In the genomic region with DNA sequence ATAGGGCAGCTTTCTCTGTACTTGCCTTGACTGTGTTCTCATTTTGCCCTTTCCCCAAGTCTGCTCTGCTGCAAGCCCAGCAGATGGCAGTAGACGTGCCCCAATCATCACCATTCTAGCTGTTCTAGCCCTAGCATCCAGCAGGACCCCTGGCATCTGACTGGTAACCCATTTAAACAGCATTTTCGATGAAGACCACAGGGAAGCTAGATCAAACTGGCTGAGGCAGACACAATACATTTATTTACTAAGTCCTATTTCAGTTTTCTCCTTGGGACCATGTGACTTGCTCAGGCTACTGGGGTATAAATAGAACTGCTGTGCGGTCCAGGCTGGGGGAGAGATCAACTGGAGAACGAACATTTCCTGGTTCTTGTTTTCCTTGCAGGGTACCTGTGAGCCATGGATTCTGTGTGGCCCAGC, we compare ENCODE assay signal across 8 mouse cellular contexts.
DNase-seq lines count a peak whose midpoint lies in the region; ATAC-seq and TF ChIP-seq lines count a peak whose summit lies in the region.

No protein-coding gene starts in this region.

- DNase-seq in adrenal gland, postnatal 10 days: peak; percentile 43
- DNase-seq in embryo, embryonic 9.5 days (ENCODE audit: extremely low spot score): peak; percentile 33
- DNase-seq in kidney, postnatal 0 days (ENCODE audit: low spot score): peak; percentile 75
- DNase-seq in liver, embryonic 14.5 days (ENCODE audit: low read depth in 3 of 3, low spot score in 3 of 3): peak in 1 of 3 experiments; percentile 37
- peak; percentile 74 for DNase-seq in retina, postnatal 1 day
- DNase-seq in spleen, adult 12 weeks (ENCODE audit: low spot score): no peak

- peak overlapping the region; percentile 74 to 82 for H3K27ac ChIP-seq in heart, embryonic 14.5 days (replicated peaks in 1 of 2; ENCODE audit: control insufficient read depth in 1 of 2, insufficient read depth in 1 of 2, low read depth in 2 of 2, low read length in 2 of 2)
- no peak overlapping the region for H3K27ac ChIP-seq in kidney, postnatal 0 days
- no peak overlapping the region for H3K27ac ChIP-seq in liver, embryonic 14.5 days

- no peak overlapping the region for H3K4me3 ChIP-seq in E14TG2a.4 (replicated peaks; ENCODE audit: low read length)
- no peak overlapping the region for H3K4me3 ChIP-seq in heart, embryonic 14.5 days (ENCODE audit: control insufficient read depth in 1 of 2, insufficient read depth in 1 of 2, low read depth in 1 of 2, low read length in 2 of 2)
- H3K4me3 ChIP-seq in kidney, postnatal 0 days (replicated peaks; ENCODE audit: low read depth, low read length): no peak overlapping the region
- no peak overlapping the region for H3K4me3 ChIP-seq in liver, embryonic 14.5 days (ENCODE audit: insufficient read depth in 1 of 2, low read depth in 2 of 2, low read length in 2 of 2)

- ATAC-seq in heart, embryonic 14.5 days (ENCODE audit: insufficient number of reproducible peaks, insufficient read depth, low FRiP score, low read depth): 0 out of 2 replicates have a peak, but pooled peaks have one; percentile 32
- peak; percentile 35; the same call in 1 of the 2 replicates for ATAC-seq in kidney, postnatal 0 days (replicated peaks; ENCODE audit: low FRiP score, low read depth)
- ATAC-seq in liver, embryonic 14.5 days (ENCODE audit: insufficient read depth): no peak

- no peak overlapping the region for H3K9ac ChIP-seq in heart, embryonic 14.5 days (ENCODE audit: low read length)
- no peak overlapping the region for H3K9ac ChIP-seq in kidney, postnatal 0 days (ENCODE audit: low read depth, low read length)
- no peak overlapping the region for H3K9ac ChIP-seq in liver, embryonic 14.5 days (replicated peaks)

- H3K4me2 ChIP-seq in heart, embryonic 14.5 days (ENCODE audit: low read length): no peak overlapping the region
- H3K4me2 ChIP-seq in kidney, postnatal 0 days (ENCODE audit: low read length): no peak overlapping the region
- no peak overlapping the region for H3K4me2 ChIP-seq in liver, embryonic 14.5 days (ENCODE audit: low read depth)

- no peak for TF ChIP-seq EP300 in liver, embryonic 14.5 days (IDR thresholded peaks at IDR 0.05; ENCODE audit: low read depth)

- H3K9me3 ChIP-seq in E14TG2a.4 (ENCODE audit: low read length): no peaks in the 10 kb centered on the region
- H3K9me3 ChIP-seq in heart, embryonic 14.5 days (ENCODE audit: control insufficient read depth, low read length): no peaks in the 10 kb centered on the region
- H3K9me3 ChIP-seq in kidney, postnatal 0 days (replicated peaks; ENCODE audit: low read length): no peaks in the 10 kb centered on the region
- no peaks in the 10 kb centered on the region for H3K9me3 ChIP-seq in liver, embryonic 14.5 days (ENCODE audit: control insufficient read depth, low read length)

- H3K4me1 ChIP-seq in E14TG2a.4 (replicated peaks; ENCODE audit: low read depth, low read length): 0 out of 2 replicates have a peak, but pooled peaks cover 5% of the 10 kb centered on the region
- peaks cover 17 to 28% of the 10 kb centered on the region in 2 experiments for H3K4me1 ChIP-seq in heart, embryonic 14.5 days (ENCODE audit: control insufficient read depth in 2 of 2, insufficient read depth in 2 of 2, low read length in 2 of 2)
- no peaks in the 10 kb centered on the region for H3K4me1 ChIP-seq in kidney, postnatal 0 days (replicated peaks; ENCODE audit: insufficient read depth, low read length)
- H3K4me1 ChIP-seq in liver, embryonic 14.5 days (replicated peaks; ENCODE audit: control insufficient read depth in 2 of 2, insufficient read depth in 2 of 2, low read length in 1 of 2): peaks cover 24 to 38% of the 10 kb centered on the region in 2 experiments

- no peaks in the 10 kb centered on the region for H3K27me3 ChIP-seq in E14TG2a.4 (ENCODE audit: insufficient read depth, low read length)
- H3K27me3 ChIP-seq in heart, embryonic 14.5 days (ENCODE audit: control insufficient read depth, insufficient read depth, low read length): no peaks in the 10 kb centered on the region
- no peaks in the 10 kb centered on the region for H3K27me3 ChIP-seq in kidney, postnatal 0 days (ENCODE audit: insufficient read depth, low read length)
- H3K27me3 ChIP-seq in liver, embryonic 14.5 days (ENCODE audit: control insufficient read depth, insufficient read depth, low read length): no peaks in the 10 kb centered on the region

- peak; percentile 54 for TF ChIP-seq CTCF in E14TG2a.4 (conservative IDR thresholded peaks at IDR 0.05; ENCODE audit: low read length)
- TF ChIP-seq CTCF in kidney, postnatal 0 days (IDR thresholded peaks at IDR 0.05; ENCODE audit: low read depth): peak; percentile 82
- TF ChIP-seq CTCF in liver, embryonic 14.5 days (IDR thresholded peaks at IDR 0.05; ENCODE audit: low read depth): peak; percentile 94

- H3K36me3 ChIP-seq in E14TG2a.4 (ENCODE audit: insufficient read depth, low read length): no peaks in the 10 kb centered on the region
- no peaks in the 10 kb centered on the region for H3K36me3 ChIP-seq in heart, embryonic 14.5 days (ENCODE audit: control insufficient read depth, insufficient read depth, low read length)
- H3K36me3 ChIP-seq in kidney, postnatal 0 days (ENCODE audit: insufficient read depth, low read length): 0 out of 2 replicates have a peak, but pooled peaks cover 2% of the 10 kb centered on the region
- H3K36me3 ChIP-seq in liver, embryonic 14.5 days (replicated peaks; ENCODE audit: control insufficient read depth, insufficient read depth, low read depth): no peaks in the 10 kb centered on the region

- 19% methylated on average over 4 of the region's 4 CpGs for WGBS in heart, embryonic 14.5 days
- WGBS in kidney, postnatal 0 days: 40% methylated on average over 4 of the region's 4 CpGs
- WGBS in liver, embryonic 14.5 days (ENCODE audit: insufficient replicate concordance): 44% methylated on average over 4 of the region's 4 CpGs

Comparison
In these comparisons a context has a peak if more than half of its experiments do, and no peak if none do; other contexts are left out.
1. H3K27ac ChIP-seq: peak in heart, embryonic 14.5 days (2 of 2); none in kidney, postnatal 0 days (single experiment) and liver, embryonic 14.5 days (single experiment).
2. Peak in every context shown above with its lines, with median percentiles within 50 percentile points of each other: CTCF ChIP-seq.